Mouse (Mus musculus) layer of hippocampus, postnatal 36 days (tissue): ENCODE measurements around the gene Map2. TPM values are rescaled to one million over a fixed set of nuclear protein-coding genes. Genes with fewer than 3 reads are reported as not detected.

ENCODE experiments used
- DNase-seq, 2 experiments: peaks; one replicate each; pipeline ENCODE4 v3.0.0; 2022
- total RNA-seq, 2 experiments: library from RNA; stranded (reverse); gene quantifications; 2 replicates each; pipeline ENCODE4 v1.2.3; 2021

Gene Map2
- total RNA-seq, 2 experiments from 2014 or later: 1,119 to 1,150 TPM

- no peak for DNase-seq
These were observed 220.0 kb downstream of the Map2 start for GRCm38 (mm10) chr1:66394944-66395637.

GRCm38 (mm10) chr1:66395826-66396225 lies 220.8 kb downstream of the Map2 start:
- DNase-seq: no peak

- DNase-seq: no peak
These were observed 226.8 kb downstream of the Map2 start for GRCm38 (mm10) chr1:66401902-66402301.

GRCm38 (mm10) chr1:66407270-66407967 lies 232.3 kb downstream of the Map2 start:
- no peak for DNase-seq

GRCm38 (mm10) chr1:66418360-66418759 lies 243.3 kb downstream of the Map2 start:
- DNase-seq: no peak

- DNase-seq: no peak
These were observed 251.0 kb downstream of the Map2 start for GRCm38 (mm10) chr1:66426073-66426472.

GRCm38 (mm10) chr1:66430962-66431361 lies 255.9 kb downstream of the Map2 start:
- DNase-seq: no peak

GRCm38 (mm10) chr1:66431472-66431871 lies 256.4 kb downstream of the Map2 start:
- DNase-seq: no peak

GRCm38 (mm10) chr1:66438069-66438468 lies 263.0 kb downstream of the Map2 start:
- no peak for DNase-seq

GRCm38 (mm10) chr1:66442922-66443321 lies 267.8 kb downstream of the Map2 start:
- no peak for DNase-seq

- DNase-seq: no peak
These were observed 274.4 kb downstream of the Map2 start for GRCm38 (mm10) chr1:66449471-66449870.

GRCm38 (mm10) chr1:66456580-66456979 lies 281.5 kb downstream of the Map2 start:
- no peak for DNase-seq

- no peak for DNase-seq
These were observed 282.7 kb downstream of the Map2 start for GRCm38 (mm10) chr1:66457747-66458146.

GRCm38 (mm10) chr1:66459394-66459793 lies 284.3 kb downstream of the Map2 start:
- DNase-seq: no peak

GRCm38 (mm10) chr1:66460850-66461249 lies 285.8 kb downstream of the Map2 start:
- no peak for DNase-seq

GRCm38 (mm10) chr1:66467821-66468703 lies 293.0 kb downstream of the Map2 start, which contains the start of gene Unc80:
Gene Unc80 (plus strand): TSS chr1:66468367.
- DNase-seq: peak; percentile 70 to 72

- DNase-seq: peak; percentile 17 to 33
These were observed 293.6 kb downstream of the Map2 start for GRCm38 (mm10) chr1:66468704-66469020.

- no peak for DNase-seq
These were observed 307.7 kb downstream of the Map2 start for GRCm38 (mm10) chr1:66482751-66483150.

Other genes with a start within 250 kb of the Map2 start
- not detected for gene Crygf, start 248.8 kb upstream of the Map2 start, total RNA-seq